Mouse (Mus musculus) frontal cortex, postnatal 25 days (tissue): ENCODE results near the gene Card14.

Experiments
- DNase-seq, 2 experiments: peaks; one replicate each; pipeline ENCODE4 v3.0.0; 2022; ENCODE audit warnings: low spot score in 2 of 2

Gene Card14

GRCm38 (mm10) chr11:119300986-119301385 lies 6.6 kb upstream of the Card14 start:
- DNase-seq, result no peak

- DNase-seq, result no peak
These were observed 2.5 kb upstream of the Card14 start for GRCm38 (mm10) chr11:119304904-119305712.

DNA sequence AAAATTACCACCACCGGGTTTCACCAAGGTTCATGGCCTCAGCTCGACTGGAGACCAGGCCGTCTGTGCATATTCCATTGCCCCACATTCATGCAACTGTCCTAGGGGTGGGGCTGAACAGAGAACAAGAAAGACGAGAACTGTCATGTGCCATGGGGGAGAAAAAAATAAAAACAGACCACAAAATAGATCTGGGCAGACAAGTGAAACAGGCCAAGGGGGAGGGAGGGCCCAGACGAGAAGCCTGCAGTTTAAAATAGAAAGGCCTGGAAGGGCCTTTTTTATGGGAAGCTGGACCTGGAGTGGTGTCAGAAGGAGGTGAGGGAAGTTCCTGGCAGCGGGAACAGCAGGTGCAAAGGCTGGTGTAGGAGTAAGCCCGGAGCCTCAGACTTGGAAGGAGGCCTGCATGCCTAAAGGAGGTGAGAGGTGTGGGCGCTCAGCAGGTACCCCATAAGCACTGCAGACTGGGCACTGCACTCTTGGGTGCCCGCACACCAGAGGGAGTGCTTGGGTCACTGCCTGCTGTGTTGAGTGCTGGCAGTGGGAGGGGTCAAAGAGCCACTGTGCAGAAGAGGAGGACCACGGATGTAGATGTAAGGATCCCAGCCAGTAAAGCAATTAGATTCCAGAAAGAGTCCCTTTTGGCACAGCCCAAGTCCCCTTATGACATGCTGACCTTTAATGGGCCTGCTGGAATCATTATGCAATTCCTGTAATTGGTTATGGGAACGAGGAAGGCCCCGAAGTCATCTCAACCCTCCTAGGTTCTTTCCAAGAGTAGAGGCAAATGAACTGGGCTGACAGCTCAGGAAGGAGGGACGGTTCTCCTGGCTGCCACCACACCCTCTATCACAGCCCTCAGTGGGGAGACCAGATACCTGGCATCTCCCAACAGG lies 558 bp upstream of the Card14 start:
- no peak for DNase-seq

DNA sequence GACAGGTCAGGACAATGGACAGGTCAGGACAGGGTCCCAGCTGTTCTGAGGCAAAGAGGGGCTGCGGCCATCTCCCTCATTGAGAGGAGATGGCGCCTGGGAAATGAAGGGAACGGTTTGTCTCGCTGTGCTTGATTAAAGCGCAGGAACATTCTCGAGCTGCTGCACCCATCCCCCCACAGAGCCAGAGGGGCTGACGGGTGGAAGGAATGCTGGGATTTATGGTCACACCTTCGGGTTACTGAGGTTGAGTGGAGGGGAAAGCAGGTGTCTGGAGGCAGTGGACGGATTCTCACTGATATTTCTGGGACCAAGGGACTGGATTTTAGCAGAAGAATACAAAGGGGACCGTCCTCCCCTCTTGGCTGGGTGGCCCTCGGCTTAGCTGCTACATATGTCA lies 348 bp downstream of the Card14 start:
- no peak for DNase-seq

DNA sequence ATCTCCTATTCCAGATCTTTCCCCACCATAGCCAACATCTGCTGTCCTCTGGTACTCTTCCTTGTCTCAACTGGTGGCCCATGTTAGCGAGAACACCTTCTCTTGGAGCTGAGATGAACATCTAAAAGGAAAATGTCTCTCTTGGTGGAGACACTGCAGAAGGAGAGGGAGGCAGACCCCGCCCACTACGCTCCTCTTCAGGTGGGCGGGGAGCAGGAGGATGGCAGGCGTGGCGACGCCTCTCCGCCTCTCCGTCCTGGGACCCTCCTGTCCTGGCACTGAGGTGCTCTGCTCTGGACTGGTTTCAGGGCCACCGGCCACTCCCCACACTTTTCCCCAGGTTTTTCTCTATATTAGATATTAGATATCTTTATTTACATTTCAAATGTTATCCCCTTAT lies 3.1 kb downstream of the Card14 start:
- no peak for DNase-seq

- DNase-seq, result no peak
These were observed 6.8 kb downstream of the Card14 start for GRCm38 (mm10) chr11:119314252-119314936.

- DNase-seq, result no peak
These were observed 9.2 kb downstream of the Card14 start for GRCm38 (mm10) chr11:119316720-119317119.

DNA sequence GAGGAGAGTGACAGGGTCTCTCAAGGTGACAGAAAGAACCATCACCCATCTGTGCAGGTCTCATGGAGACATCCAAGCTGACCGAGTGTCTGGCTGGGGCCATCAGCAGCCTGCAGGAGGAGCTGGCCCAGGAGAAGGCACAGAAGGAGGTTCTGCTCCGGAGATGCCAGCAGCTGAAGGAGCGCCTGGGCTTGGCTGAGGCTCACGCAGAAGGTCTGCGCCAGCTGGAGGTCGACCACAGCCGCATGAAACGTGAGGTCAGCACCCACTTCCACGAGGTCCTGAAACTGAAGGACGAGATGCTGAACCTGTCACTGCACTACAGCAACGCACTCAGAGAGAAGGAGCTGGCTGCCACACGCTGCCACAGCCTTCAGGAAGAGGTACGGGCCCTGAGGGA lies 15.0 kb downstream of the Card14 start:
- no peak for DNase-seq

DNA sequence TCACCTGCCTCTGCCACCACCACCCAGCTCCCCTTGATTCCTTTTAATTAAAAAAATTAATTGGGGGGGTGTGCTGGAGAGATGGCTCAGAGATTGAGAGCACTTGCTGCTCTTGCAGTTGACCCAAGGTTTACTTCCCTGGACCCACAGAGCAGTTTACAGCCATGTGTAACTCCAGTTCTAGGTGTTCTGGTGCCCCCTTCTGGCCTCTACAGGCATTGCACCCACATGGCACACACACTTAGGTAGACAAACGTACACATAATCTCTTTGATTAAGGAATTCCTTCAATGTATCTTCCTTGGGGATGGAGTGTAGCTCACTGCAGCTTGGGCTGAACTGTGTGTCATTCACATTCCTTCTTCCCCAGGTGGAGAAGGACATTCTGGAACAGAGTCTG lies 17.5 kb downstream of the Card14 start:
- no peak for DNase-seq

DNA sequence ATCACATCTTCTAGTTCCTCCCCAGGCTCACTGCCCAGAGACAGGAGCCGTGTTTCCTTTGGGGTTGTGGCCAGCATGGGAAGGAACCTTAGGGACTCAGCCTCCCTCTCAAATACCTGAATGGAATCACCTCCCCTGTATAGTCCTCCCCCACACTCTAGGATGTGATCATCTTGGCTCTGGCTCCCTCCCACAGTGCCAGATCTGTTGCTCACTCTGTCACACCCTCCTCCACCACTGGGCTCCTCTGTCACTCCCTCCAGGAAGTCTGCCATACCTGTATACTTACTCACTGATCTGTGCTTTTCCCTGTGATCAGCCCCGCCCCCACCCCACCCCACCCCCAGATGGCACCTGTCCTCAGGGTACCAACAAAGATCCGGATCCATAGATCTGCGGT lies 23.0 kb downstream of the Card14 start:
- DNase-seq, result no peak

DNA sequence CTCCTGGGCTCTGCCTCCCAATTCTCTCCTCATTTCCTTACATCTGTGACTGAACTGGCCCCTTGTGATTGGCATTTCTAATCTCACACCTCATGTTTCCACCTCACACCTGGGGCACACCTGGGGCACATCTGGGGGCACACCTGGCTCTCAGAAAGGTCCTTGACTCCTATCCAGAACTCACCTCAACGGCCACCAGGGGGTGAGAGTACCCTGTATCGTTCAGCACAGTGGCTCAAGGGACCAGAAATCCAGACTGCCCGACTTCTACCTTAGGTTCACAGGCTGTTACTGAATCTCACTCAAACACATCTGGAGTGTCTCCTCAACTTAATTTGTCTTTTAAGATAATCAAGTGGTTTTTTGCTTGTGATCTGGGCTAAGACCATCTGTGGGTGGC lies 24.4 kb downstream of the Card14 start:
- no peak for DNase-seq

GRCm38 (mm10) chr11:119338271-119339059 lies 30.9 kb downstream of the Card14 start:
- no peak for DNase-seq

DNA sequence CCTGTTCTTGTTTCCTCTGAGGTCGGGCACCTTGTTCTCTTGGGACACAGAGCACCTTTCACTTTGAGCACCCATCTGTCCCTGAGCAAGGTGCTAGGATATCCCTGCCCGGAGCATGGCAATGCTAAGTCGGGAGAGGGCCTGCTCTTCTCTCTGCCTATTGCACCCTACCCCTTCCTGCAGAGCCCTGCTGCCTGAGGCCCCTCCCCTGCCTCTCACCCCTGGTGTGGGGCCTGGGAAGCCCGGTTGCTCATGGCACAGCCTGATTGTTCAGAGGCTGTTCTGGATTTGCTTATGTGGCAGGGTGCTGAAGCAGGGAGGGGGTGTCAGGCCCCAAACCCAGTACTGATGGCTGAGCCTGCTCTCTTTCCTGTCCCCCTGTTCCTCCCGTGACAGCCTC lies 31.6 kb downstream of the Card14 start:
- no peak for DNase-seq

GRCm38 (mm10) chr11:119339637-119340036 lies 32.1 kb downstream of the Card14 start:
- peak; percentile 68 to 69 for DNase-seq

DNA sequence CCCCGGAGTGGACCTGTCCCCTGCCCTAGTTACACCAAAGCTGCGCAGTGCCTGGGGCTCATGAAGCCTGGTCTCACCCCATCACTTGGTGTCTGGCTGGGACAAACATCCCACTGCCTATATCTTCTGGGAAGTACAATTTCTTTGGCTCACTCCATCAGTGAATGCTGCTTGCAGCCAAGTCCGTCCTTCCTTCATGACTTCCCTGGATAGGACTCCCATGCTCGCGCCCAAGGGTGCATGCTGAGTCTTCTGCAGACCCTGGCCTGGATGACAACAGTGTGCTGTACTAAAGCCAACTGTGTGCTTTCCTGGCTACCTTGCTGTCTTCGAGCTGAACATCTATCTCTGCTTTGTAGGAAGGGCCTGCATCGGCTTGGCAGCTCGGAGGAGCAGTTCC lies 36.6 kb downstream of the Card14 start:
- no peak for DNase-seq

- no peak for DNase-seq
These were observed 37.3 kb downstream of the Card14 start for GRCm38 (mm10) chr11:119344865-119345264.

DNA sequence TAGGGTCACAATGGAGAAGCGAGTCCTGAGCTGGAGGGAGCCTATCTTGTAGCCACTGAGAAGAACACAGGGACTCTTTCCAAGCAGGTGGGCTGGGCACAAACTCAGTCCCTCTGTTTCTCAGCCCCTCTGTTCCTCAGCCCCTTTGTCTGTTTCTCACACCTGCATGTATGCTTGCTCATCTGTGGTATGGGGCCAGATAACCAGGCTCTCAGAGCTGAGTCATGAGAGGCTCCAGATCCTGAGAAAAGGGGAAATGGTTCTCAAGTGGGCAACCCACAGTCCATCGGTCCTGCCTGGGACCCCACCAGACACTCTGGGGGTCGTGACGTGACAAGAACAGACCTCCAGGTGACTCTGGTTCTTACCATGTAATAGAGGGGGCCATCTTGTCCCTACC lies 39.6 kb downstream of the Card14 start:
- no peak for DNase-seq

- DNase-seq, result no peak
These were observed 44.5 kb downstream of the Card14 start for GRCm38 (mm10) chr11:119352113-119352512.

- no peak for DNase-seq
These were observed 46.4 kb downstream of the Card14 start for GRCm38 (mm10) chr11:119353946-119354345.

GRCm38 (mm10) chr11:119354798-119355442 lies 47.4 kb downstream of the Card14 start:
- peak in 1 of 2 experiments; percentile 6 for DNase-seq
